Mouse (Mus musculus): ENCODE measurements around the gene Ablim1.

Ablim1 gene

DNA sequence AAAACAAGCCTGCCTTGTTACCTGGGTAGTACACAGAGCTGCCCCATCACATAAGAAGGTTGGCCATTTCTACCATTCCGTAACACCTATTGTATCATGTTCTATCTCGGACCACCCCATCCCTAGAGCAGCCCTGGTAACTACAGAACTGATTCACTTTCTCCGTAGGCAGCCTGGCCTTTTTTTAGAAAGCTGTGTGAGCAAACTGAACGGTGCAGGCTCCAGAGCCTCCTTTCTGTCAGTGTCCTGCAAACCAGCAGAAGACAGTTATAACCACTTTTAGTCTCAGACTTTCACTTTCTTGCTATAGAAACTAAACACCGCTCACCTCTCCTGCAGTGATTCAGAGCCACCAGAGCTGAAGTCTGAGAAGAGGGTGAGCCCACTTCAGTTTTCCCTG lies 314.1 kb downstream of the Ablim1 start:
- intact Hi-C loops (cut with DNase I) = no loop called here

GRCm38 (mm10) chr19:56999781-57000180 lies 314.9 kb downstream of the Ablim1 start:
- intact Hi-C loops (cut with DNase I) = no loop called here

DNA sequence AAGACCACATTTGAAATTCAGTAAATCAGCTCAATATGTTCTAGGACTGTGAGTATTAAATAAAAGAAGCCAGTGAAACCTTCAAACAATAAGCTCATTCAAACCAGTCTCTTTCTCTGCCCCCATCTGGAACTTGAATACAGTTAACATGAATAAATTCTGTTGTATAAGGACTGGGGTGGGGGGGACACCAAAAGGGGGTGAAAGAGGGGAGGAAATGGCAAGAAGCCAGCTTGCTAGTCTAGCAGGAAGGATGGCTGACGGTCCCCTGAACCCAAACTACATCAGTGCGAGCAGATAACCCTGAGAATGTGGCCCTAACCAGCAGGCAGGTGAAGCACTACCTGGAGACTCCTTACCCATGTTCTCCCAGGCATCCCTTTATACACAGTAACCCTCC lies 315.8 kb downstream of the Ablim1 start:
- intact Hi-C loops (cut with DNase I) = no loop called here

DNA sequence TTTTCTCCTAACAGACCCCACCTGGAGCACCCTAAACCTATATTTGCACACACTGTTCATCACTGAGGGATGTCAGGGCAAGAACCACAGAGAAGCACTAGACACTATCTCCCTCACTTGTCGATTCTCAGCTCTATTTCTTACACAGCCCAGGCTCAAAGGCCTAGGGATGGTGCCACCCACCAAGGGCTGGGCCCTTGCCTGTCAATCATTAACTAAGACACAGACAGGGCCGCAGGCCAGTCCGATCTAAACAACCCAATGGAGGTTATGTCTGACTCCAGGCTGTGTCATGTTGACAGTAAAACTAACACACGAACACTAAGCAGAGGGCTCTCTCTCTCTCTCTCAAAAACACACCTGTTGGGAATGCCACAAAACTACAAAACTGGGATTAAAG lies 316.4 kb downstream of the Ablim1 start:
- intact Hi-C loops (cut with DNase I) = no loop called here

DNA sequence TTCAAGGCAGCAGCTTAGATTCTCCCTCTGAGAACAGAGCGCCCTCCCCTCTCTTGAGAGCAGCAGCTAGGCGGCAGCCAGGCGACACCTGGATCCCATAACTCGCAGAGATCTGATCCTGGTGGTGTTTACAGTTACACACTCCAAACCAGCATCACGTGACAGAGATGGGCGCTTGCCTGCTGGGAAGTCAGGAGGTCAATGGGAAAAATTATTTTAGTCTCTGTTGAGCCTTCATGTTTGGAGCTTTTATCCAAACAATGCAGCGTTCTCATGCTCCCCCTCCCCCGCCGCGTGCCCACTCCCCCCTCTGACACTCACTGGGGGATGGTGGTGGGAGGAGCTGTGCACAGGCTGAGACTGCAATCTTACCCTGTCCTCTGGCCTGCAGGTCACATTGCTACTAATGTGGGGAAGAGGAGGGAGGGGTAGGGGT lies 317.5 kb downstream of the Ablim1 start:
- intact Hi-C loops (cut with DNase I) = no loop called here

DNA sequence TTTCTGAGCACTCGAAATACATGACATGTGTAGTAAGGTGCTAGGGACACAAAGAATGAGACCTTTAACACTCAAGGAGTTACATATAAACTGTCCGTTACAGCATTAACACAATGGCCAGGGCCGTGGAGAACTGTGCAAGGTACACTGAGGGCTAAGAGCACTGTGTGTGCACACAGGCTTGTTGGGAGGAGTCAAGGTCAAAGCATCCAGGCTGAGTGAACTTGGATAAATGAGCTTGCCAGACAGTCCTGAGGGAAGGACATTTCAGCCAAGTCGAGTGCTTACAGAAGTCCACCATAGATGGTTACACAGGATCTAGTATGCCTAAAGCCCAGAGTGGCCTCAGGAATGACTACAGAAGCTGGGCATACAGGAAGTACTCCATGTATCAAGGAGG lies 319.3 kb downstream of the Ablim1 start:
- intact Hi-C loops (cut with DNase I) = no loop called here

DNA sequence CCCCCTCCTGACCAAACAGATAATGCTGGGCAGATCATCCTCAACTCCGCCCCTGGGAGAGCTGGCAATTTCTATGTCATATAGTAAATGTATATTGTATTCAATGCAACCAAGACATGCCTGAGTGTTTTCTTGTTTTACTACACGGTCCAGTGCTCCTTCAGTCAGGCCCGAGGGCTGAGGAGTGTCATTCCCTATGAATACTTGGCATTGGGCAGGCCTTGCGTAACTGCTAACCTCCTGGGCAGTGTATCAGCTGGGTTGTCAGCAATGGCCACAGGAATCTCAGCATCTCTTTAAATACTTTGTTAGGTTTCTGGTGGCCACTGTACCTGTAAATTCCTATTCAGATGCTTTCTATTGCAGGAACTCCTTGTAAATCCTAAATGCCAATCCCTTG lies 320.1 kb downstream of the Ablim1 start:
- intact Hi-C loops (cut with DNase I) = no loop called here

DNA sequence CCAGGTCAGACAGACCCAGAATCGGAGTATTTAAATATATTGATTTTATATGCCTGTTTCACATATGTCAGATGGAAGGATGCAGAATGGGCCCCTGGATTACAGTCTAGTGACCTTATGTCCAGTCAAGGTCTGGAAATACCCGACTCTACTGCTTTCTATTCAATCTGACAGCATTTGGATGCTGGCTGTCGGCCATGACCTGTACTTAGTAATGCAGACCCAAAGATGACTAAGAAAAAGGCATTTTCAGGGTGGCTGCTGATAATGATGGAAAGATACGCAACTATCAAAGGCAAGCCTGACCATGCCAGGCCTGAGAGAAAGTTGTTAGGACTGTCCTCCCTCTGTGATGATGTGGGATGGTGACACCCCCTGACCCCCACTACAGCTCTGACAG lies 321.0 kb downstream of the Ablim1 start:
- intact Hi-C loops (cut with DNase I) = no loop called here

- intact Hi-C loops (cut with DNase I) = no loop called here
Measured at GRCm38 (mm10) chr19:56992978-56993545, 321.7 kb downstream of the Ablim1 start.

GRCm38 (mm10) chr19:56990367-56991111 lies 324.2 kb downstream of the Ablim1 start:
- intact Hi-C loops (cut with DNase I) = no loop called here

DNA sequence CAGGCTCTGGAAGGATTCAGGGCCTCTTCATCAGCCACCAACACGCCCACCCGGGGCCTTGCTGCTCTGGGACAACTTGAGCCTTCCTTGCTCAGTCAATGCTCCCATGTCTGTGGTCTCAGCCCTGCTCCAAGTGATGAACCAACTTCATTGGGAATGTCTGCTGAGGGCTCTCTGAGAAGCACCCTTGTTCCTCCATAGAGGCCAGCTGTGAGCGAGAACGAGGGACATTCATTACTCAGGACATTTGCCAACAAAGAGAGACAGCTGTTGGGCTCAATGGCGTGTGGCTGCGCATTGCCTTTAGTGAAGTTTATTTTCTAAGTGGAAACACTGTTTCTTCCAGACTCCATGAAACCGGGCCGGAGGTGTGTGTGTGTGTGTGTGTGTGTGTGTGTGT lies 325.5 kb downstream of the Ablim1 start:
- intact Hi-C loops (cut with DNase I) = no loop called here

DNA sequence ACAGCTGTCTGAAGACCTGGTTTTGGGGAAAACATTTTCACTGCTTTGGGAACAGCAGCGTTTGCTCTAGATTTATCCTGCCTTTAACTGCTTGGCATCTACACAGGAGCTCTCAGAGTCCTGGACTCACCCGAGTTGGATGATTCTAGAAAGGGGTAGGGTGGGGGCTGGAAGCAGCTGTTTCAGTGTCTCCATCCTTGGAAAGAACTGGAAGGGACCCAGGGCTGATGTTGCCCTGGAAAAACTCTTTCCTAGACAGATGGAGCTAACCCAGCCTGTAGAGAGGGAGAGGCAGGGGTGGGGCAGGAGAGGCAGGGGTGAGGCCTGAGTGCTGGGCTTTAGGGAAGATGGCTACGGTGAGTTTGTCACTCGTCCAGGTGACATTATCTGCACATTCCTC lies 330.5 kb downstream of the Ablim1 start:
- intact Hi-C loops (cut with DNase I) = no loop called here

DNA sequence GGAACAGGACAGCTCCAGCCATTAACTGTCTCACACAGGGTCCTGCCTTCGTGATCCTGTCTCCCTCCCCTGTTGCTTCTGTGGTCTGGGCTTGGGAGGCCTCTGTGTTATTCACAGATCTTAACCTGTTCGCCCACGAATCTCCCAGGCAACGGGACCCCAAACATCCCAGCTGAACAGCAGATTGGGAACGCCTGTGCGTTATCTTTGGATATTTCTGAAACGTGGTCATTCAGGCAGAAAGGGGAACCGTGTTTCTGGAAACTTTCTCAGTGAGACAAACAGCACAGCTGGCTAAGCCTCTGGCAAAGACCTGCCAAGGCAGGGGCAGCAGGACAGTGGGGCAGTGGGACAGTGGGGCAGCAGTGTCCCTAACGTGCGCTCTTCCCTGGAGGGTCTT lies 331.0 kb downstream of the Ablim1 start:
- intact Hi-C loops (cut with DNase I) = no loop called here
